Mouse (Mus musculus) layer of hippocampus, adult 9-10 months (tissue): ENCODE measurements around the gene Gm973.

Experiments
- DNase-seq: peaks from one replicate; pipeline ENCODE4 v3.0.0; 2022; ENCODE audit warnings: low spot score

The Gm973 gene

GRCm38 (mm10) chr1:59492432-59492831 lies 23.6 kb upstream of the Gm973 start:
- DNase-seq = no peak

- no peak for DNase-seq
Observed at GRCm38 (mm10) chr1:59495970-59496369, 20.1 kb upstream of the Gm973 start.

DNA sequence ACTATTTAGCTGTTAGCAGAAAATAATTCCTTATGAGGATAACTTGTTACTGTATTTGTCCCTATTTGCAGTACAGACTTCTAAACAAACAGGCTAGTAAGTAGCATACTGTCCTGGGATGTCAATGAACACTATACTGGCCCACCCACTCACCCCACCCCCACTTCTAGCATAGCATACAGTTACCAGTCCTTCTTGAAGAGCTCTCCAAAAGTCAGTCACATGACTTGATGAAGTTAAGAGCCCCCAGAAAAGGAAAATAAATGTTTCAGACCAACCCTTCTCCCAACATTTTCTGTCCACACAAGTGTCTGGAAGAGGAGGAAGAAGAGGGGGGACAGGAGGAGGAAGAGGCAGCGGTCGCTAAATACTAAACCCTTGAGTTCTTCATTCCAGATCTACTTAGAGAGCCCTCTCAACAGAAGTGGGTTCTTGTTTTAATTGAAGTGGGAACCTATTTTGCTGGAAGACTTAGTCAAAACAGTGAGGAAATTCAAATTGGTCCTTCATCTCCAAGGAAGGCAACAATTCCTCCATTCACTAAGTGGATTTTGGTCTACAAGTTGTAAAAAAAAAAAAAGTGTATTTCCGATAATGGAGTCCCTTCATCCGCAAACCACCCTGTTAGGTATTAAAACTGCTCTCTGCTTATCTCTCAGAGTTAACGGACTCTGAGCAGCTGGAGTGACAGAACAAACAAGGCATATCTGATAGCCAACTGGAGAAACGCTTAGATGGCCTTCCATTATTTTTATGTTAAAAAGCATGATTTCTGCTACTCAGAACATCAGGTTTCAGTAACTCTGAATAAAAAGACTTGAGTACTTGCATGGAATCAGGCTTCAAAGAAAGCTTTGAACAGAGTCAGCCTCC lies 18.1 kb upstream of the Gm973 start:
- no peak for DNase-seq

DNA sequence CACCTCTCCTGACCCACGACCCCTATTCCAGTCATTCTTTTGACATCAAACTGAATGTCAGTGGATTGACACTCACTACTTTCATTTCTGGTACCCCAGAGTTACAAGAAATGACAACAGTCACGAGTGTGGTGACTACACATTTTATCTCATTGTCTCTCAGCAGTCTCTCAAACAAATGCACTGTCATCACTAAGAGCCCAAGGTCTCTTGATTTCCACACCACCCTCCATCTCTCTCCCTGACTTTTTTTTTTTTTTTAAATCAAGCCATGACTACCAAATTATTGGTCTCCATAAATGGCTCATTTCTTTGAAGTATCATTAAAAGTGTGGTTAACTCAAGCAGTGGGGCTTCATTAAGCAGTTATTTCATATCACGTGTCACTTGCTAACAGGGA lies 16.7 kb upstream of the Gm973 start:
- DNase-seq = no peak

DNA sequence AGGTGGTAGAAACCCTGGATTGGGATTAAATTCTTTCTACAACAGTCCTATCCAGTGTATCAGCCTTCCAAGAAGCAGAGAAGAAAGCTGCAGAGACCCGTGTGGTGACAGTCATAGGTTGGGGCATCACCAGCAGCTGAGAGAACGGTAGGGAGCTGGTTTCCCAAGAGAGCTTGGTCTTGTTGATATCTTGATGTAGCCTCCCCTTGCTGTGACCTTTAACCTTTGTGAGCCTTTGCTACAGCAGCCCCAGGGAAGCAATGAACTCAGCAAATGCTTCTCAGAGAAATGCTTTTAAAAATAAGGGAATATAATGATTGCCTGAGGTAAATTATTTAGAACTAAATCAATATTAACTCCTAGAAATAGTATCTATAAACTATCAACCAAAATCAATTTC lies 13.7 kb upstream of the Gm973 start:
- no peak for DNase-seq

DNA sequence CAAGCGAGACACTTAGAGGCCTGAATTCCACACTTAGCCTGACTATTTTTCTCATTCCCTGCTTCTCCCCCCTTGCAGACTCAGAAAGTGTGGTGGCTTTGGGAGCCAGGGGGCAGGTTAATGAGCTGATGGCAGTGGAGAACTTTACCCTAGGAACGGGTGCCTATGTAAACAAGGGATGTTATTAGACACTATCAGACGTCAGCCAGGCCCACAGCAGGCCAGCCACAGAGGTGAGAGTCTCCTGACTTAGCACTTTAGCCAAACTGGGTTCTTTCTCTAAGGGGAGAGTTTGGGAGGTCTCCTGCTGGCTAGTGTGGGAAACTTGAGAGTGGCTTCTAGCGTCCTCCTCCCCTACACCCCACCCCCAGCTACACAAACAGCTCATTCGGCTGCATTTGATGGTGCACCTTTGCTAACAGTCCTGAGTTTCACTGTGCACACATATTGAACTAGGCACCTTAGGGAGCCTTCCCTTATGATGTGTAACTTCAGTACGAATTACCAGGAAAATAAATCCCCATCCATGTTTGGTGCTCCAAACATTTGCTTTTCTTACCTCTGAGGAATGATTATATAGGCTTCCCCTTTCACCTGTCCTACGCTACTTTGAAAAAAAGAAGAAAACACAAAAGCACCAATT lies 12.3 kb upstream of the Gm973 start:
- DNase-seq = no peak

GRCm38 (mm10) chr1:59504302-59504700 lies 11.8 kb upstream of the Gm973 start:
- no peak for DNase-seq

DNA sequence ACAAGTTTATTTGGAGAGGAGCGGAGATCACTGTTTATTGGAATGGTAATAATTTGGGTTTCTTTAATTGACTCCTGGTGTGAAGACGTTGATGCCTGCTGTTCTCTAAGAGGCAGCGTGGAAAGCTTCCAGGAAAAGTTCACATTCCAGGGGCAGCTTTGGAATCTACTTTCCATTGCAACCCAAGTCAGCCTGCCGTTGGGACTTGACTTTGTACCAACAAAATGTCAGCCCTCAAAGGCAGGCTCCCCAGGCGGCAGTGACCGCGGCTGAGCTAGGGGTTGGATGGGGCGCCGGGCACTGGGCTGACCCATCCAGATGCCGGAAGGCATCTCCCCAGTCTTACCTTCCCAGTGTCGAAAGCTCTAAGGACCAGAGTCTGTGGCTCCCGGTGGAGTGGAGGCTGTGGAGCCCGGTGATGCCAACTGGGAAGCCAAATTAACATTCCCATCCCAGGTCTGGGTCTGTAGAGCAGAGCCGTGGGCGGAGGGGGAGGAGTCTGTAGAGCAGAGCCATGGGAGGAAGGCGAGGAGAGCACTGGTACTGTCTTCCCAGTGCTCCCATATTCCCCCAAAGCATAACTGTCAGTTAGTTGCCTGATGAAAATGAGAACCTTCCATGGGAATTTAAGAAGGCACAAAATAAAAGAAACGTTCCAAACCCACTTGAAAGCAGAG lies 7.5 kb upstream of the Gm973 start:
- DNase-seq = no peak

- no peak for DNase-seq
Observed at GRCm38 (mm10) chr1:59511566-59512270, 4.3 kb upstream of the Gm973 start.

DNA sequence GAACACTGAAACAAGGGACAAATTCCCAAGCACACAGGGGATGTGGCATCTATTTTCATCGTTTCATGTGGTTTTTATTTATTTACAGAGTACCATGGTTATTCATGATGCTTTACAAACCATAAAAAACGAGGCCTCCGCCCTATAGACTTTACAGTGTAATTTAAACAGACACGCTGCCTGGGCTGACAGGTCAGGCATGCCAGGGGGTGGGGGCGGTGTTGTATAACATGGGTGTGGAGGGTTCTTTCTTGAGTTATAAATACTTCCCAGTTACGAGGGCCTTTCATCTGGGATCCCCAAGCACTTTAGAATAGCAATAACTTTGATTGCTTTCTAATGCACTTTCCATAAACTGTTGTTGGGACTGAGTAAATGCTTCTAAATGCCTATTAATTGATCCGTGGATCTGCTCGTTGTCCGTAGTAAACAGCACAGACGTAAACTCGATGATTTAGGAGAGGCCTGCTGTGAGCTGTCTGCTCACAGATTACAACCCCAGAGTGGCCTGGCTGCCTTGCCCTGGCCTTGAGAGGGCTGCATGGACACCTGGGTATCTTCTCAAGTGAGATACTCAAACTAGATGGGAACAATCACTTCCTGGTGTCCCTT lies 4.3 kb downstream of the Gm973 start:
- no peak for DNase-seq

DNA sequence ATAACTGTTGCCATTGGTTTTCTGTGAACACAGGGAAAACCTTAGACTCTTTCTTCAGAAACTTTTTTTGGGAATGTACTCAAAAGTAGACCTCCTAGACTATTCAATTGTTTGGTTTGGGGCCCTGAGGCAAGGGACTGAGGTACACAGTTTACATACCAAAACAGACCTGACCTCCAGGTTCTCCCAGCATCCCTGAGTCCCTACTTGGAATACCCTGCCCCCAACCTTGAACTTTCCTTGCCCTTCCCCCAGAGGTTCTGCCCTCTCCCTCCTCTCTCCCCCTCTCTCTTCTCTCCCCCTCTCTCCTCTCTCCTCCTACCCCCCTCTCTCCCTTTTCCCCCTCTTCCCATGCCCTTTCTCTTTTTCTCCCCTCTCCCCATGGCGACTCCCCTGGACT lies 6.4 kb downstream of the Gm973 start:
- DNase-seq = no peak

DNA sequence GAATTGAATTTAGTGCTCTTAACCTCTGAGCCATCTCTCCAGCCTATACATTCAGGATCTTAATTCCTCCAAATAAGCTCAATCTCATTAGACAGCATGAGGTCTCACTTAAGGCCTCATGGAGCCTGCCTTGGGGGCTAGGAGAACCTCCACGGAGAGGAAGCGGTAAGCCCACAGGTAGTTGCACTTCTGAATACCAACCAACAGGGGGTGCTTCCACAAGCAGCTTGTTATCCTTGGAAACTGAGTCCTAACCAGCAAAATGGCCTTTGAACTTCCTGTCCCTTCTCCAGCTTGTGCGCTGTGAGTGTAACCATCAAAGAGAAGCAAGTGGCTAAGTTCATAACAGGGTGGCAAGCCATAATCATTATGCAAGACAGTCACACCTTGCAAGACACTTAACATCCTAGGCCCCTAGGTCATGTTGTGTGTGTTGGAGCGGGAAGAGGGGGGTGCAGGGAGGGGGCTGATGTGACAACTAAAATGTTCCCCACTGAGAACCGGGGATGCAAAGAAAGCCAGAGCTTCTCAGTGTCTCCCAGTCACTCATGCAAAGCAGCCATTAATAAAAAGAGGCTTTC lies 7.4 kb downstream of the Gm973 start:
- no peak for DNase-seq

- DNase-seq = no peak
Observed at GRCm38 (mm10) chr1:59524071-59524470, 8.0 kb downstream of the Gm973 start.

GRCm38 (mm10) chr1:59524759-59525158 lies 8.7 kb downstream of the Gm973 start:
- no peak for DNase-seq

- no peak for DNase-seq
Observed at GRCm38 (mm10) chr1:59527219-59527618, 11.2 kb downstream of the Gm973 start.

DNA sequence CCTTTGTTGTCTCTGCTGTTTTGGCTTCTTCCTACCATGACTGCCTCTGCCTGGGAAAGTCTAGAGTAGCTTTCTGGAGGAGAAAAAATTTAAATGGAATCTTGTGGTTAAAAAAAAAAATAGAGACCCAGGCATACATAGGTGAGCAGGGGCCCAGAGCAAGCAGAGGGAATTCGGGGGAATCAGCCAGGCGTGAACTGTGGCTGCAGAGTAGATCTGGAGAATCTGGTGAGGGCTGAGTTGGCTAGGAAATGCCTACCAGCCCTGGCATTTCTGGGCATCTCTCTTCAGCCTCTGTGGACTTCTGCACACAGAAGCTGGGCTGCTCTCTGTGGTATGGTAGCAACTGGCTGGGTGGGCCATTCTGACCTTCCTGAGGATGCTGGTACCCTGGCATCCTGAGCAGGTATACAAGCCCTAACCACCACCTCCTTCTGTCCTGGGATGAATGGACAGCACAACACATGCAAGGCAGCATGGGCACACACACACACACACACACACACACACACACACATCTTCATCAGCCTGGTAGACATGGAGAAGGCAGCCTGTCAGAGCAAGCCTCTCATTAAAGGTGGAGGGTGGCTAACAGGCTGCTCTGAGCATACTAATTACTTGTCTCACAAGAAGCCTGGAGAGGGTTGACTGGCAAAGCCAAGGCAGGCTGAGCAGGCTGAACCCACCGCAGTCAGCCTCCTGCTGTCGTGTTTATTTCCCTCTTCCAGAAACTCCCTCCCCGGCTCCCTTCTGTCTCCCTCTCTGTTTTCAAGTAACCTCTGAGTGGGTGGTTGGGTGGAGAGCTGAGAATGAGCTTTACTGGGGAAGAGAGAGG lies 19.1 kb downstream of the Gm973 start:
- DNase-seq = no peak

DNA sequence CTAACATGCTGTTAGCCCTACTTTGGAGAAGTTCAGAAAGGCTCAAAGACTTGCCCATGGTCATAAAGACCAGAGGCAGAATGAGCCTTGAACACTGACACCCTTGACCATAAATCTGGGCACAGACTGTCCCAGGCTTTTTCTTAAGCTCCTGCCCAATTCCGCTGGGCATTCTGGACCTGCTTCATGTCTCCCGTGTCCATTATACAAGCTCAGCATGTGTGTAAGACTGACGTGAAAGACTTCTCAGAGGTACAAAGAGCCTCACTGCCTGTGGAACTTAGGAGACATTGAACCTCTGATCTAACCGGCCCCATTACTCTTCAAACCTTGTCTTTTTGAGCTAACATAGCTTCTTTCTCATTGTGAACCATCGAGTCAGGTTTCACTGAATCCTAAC lies 22.3 kb downstream of the Gm973 start:
- DNase-seq = no peak

DNA sequence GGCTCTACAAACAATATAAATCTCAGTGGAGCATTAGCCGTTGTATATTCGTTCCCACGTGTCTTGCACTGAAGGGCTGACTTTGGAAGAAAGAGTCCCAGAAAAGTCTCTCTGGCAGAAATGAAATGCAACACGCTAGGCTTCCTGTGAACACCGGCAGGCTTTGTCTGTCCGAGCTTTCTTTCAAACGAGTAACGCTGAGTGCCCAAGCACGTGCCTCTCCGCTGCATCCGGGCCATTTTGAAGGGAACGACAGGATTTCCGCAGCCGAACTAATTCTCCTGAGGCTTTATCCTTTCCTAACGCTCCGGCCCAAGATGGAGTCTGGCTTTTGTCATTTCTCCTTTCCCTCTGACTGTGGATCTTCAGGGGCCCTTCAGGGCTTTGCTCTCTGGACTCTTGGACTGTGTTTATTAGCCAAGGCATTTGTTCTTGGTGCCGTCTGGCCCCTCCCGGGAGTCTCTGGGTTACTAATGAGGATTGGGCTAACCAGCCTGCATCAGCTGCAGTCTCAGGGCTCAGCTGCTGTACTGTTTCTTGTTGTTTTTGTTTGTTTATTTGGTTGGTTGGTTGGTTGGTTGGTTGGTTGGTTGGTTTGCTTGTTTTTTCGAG lies 24.6 kb downstream of the Gm973 start:
- DNase-seq = no peak

DNA sequence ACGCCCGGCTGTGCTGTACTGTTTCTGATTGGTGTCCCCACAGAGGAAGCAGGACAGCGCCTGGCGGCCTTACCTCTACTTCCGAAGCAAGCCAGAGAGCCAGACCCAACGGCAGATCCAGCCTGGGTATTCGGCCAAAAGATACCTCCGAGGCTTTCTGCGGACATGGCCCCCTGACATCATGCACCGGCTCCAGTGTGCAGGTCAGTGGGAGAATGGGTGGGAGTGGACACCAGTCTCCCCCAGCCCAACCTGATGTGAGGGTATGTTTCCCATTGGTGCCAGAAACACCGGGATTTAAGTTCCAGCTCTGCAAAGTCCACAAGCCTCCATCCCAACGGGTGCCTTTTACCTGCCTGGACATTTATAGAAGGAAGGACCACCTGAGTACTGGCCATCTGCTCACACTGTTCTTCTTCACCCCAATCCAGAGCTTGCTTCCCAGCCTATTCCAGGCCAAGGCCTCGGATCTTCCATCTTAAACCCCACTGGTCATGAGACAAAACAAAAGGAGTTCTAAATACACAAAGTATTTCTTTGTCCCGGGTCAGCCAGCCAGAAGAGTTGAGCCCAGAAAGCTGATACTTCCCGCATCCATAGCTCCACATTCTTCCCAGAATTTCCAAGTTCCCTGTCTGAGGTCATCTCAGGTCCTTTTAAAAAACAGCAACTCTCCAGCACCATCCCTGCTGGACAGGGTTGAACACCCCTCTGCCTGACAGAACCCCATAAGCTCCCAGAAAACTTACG lies 25.4 kb downstream of the Gm973 start:
- DNase-seq = no peak

DNA sequence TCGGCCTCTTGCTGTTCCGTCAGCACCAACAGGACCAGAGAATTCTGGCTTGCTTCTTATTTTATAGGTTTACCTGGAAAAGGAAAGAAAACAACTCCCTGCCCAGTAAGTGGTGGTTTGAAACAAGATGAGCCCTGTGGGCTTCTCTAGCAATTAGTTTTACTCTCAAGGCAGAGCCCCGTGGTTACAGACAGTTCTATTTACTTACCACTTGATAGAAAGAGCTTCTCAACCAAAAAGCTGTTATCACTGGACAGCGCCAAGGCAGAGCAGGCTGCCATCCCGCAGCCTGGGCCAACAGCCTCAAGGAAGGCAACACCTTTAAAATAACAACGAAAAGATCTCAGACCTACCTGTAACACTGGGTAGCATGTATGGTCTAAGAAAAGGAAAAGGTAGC lies 26.2 kb downstream of the Gm973 start:
- DNase-seq = no peak
